8 mouse cellular contexts compared by ENCODE assay signal in the genomic region with DNA sequence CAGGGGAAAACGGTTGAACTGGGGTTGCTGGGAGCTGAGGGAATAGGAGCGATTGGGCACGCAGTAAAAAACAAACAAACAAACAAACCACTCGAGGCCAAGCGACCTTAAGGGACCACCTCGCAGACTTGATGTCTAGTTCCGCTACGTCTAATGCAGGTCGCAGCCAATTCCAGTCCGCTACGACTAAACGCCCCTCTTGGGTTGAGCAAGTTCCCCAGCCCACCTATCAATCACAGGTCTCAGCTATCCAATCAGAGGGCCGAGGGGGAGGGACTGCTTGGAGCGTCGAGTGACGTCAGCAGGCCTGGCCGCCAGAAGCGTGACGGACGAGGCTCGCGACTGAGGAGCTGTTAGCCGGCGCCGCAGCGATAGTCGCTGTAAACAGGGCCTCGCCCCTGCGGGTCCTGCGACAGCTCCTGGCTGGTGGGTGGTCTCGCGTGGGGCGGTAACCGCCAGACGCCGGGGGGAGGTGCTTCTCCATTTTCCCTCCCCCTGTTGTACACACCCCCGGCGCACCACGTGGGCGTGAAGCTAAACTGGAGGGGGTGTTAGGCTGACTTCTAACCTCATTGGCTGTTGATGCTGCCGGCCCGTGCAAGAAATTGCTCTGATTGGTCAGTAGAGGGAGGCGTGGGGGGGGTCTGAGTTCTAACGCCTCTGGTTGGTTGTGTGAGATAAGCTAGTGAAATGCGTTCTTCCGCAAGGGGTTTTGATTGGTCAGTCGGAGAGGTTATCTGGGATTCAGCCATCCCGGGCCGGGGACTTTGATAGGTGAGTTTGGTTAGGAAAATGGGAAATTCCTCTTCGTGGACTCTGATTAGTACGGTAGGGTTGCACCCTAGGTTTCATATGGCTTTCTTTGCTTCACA. TPM values are rescaled to one million over a fixed set of nuclear protein-coding genes. Genes with fewer than 3 reads are reported as not detected.
DNase-seq lines count a peak whose midpoint lies in the region; ATAC-seq and TF ChIP-seq lines count a peak whose summit lies in the region.

A gene (minus strand): TSS at position 205 of the 872 bp plus-strand sequence.

- H3K9ac ChIP-seq in forebrain, embryonic 16.5 days (replicated peaks; ENCODE audit: low read depth, low read length) = peak within 1 kb of the TSS; percentile 70
- H3K9ac ChIP-seq in lung, embryonic 14.5 days = peak within 1 kb of the TSS; percentile 77

- peak; percentile 98 for DNase-seq in G1E (ENCODE audit: low spot score)
- DNase-seq in cerebellum, adult 18-20 months = peak; percentile 96 to 100
- DNase-seq in heart, postnatal 36 days = peak; percentile 96 to 98
- DNase-seq in layer of hippocampus, adult 2 months (ENCODE audit: low spot score in 2 of 2) = peak; percentile 98 to 99
- DNase-seq in lung, embryonic 14.5 days = peak; percentile 99
- DNase-seq in thymus, adult 2 months = peak; percentile 97

- no peaks in the 10 kb centered on the region for H3K9me3 ChIP-seq in G1E (replicated peaks)
- H3K9me3 ChIP-seq in forebrain, embryonic 16.5 days (ENCODE audit: control insufficient read depth, low read length) = no peaks in the 10 kb centered on the region
- H3K9me3 ChIP-seq in lung, embryonic 14.5 days (ENCODE audit: low read depth, low read length) = no peaks in the 10 kb centered on the region

- no peak for TF ChIP-seq CTCF in G1E (IDR thresholded peaks at IDR 0.05; ENCODE audit: low read depth, low read length)
- peak; percentile 34 for TF ChIP-seq CTCF in layer of hippocampus, adult 2 months (conservative IDR thresholded peaks at IDR 0.05)
- 0 out of 2 replicates have a peak, but pooled peaks have one; percentile 21 for TF ChIP-seq CTCF in lung, embryonic 14.5 days (IDR thresholded peaks at IDR 0.05; ENCODE audit: low read depth)
- no peak for TF ChIP-seq CTCF in olfactory bulb, adult 2 months (IDR thresholded peaks at IDR 0.05; ENCODE audit: insufficient read depth, low read depth, low read length)
- TF ChIP-seq CTCF in thymus, adult 2 months (IDR thresholded peaks at IDR 0.05; ENCODE audit: borderline replicate concordance, control insufficient read depth, extremely low read depth, insufficient read depth, low read length, poor library complexity) = no peak

- H3K4me2 ChIP-seq in forebrain, embryonic 16.5 days (ENCODE audit: low read length) = peak within 1 kb of the TSS; percentile 76
- H3K4me2 ChIP-seq in lung, embryonic 14.5 days = peak within 1 kb of the TSS; percentile 81

- peak within 1 kb of the TSS; percentile 99 for H3K27ac ChIP-seq in forebrain, embryonic 16.5 days (ENCODE audit: low read length)
- H3K27ac ChIP-seq in layer of hippocampus, adult 2 months = peak within 1 kb of the TSS; percentile 99
- peak within 1 kb of the TSS; percentile 98 for H3K27ac ChIP-seq in lung, embryonic 14.5 days (ENCODE audit: low read depth)
- peak within 1 kb of the TSS; percentile 99 for H3K27ac ChIP-seq in olfactory bulb, adult 2 months (ENCODE audit: insufficient read depth, low read depth, low read length)
- peak within 1 kb of the TSS; percentile 92 for H3K27ac ChIP-seq in thymus, adult 2 months (ENCODE audit: control insufficient read depth, insufficient read depth, low read length)

- H3K27me3 ChIP-seq in G1E (ENCODE audit: insufficient read depth, low read length) = no peaks in the 10 kb centered on the region
- H3K27me3 ChIP-seq in forebrain, embryonic 16.5 days (replicated peaks; ENCODE audit: control insufficient read depth, insufficient read depth, low read length) = no peaks in the 10 kb centered on the region
- no peaks in the 10 kb centered on the region for H3K27me3 ChIP-seq in lung, embryonic 14.5 days (ENCODE audit: insufficient read depth, low read length)
- H3K27me3 ChIP-seq in thymus, adult 2 months (ENCODE audit: control insufficient read depth, insufficient read depth, low read length) = no peaks in the 10 kb centered on the region

- peak; percentile 81 for ATAC-seq in G1E (ENCODE audit: extremely low read depth, insufficient number of reproducible peaks, low FRiP score, poor library complexity, severe bottlenecking)
- peak; percentile 96 for ATAC-seq in forebrain, embryonic 16.5 days
- ATAC-seq in lung, embryonic 14.5 days (ENCODE audit: insufficient read depth) = peak; percentile 95

- intact Hi-C loops in heart, postnatal 36 days (cut with DNase I) = no loop called here

- peaks cover 50% of the 10 kb centered on the region for H3K4me1 ChIP-seq in G1E (ENCODE audit: insufficient read depth, low read depth, low read length)
- peaks cover 15% of the 10 kb centered on the region for H3K4me1 ChIP-seq in forebrain, embryonic 16.5 days (replicated peaks; ENCODE audit: control insufficient read depth, insufficient read depth, low read length)
- 0 out of 2 replicates have a peak, but pooled peaks cover 5% of the 10 kb centered on the region for H3K4me1 ChIP-seq in lung, embryonic 14.5 days (ENCODE audit: insufficient read depth)
- H3K4me1 ChIP-seq in olfactory bulb, adult 2 months (ENCODE audit: control insufficient read depth, insufficient read depth, low read length) = peaks cover 8% of the 10 kb centered on the region
- H3K4me1 ChIP-seq in thymus, adult 2 months (replicated peaks; ENCODE audit: control insufficient read depth, insufficient read depth, low read length) = peaks cover 8% of the 10 kb centered on the region

- peaks cover 43% of the 10 kb centered on the region for H3K36me3 ChIP-seq in G1E (replicated peaks)
- H3K36me3 ChIP-seq in forebrain, embryonic 16.5 days (ENCODE audit: control insufficient read depth, insufficient read depth) = peaks cover 11% of the 10 kb centered on the region
- peaks cover 23% of the 10 kb centered on the region for H3K36me3 ChIP-seq in lung, embryonic 14.5 days (ENCODE audit: insufficient read depth)
- peaks cover 6% of the 10 kb centered on the region for H3K36me3 ChIP-seq in thymus, adult 2 months (ENCODE audit: control insufficient read depth, insufficient read depth, low read length)

- peak; percentile 46; the same call in 1 of the 2 replicates for TF ChIP-seq POLR2A in olfactory bulb, adult 2 months (IDR thresholded peaks at IDR 0.05; ENCODE audit: insufficient read depth, low read depth, low read length)
- peak; percentile 61 for TF ChIP-seq POLR2A in thymus, adult 2 months (IDR thresholded peaks at IDR 0.05; ENCODE audit: control insufficient read depth, extremely low read depth, insufficient read depth, low read length, poor library complexity)

- WGBS in forebrain, embryonic 16.5 days = under 1% methylated on average over 51 of the region's 51 CpGs
- under 1% methylated on average over 51 of the region's 51 CpGs for WGBS in lung, embryonic 14.5 days
- under 1% methylated on average over 51 of the region's 51 CpGs for WGBS in olfactory bulb, adult 2 months
- under 1% methylated on average over 51 of the region's 51 CpGs for WGBS in thymus, adult 2 months

- peak within 1 kb of the TSS; percentile 84 for H3K4me3 ChIP-seq in G1E (ENCODE audit: low read depth, low read length)
- peak within 1 kb of the TSS; percentile 77 for H3K4me3 ChIP-seq in forebrain, embryonic 16.5 days (replicated peaks; ENCODE audit: low read length)
- peak within 1 kb of the TSS; percentile 88 for H3K4me3 ChIP-seq in layer of hippocampus, adult 2 months
- peak within 1 kb of the TSS; percentile 73 for H3K4me3 ChIP-seq in lung, embryonic 14.5 days (ENCODE audit: low read depth, low read length)
- peak within 1 kb of the TSS; percentile 76 for H3K4me3 ChIP-seq in olfactory bulb, adult 2 months (ENCODE audit: insufficient read depth, low read depth, low read length)
- H3K4me3 ChIP-seq in thymus, adult 2 months (ENCODE audit: control insufficient read depth, insufficient read depth, low read length) = peak within 1 kb of the TSS; percentile 79

RNA-seq across cellular contexts. Expression of the gene that starts here (rescaled TPM):
- total RNA-seq in G1E (2014; fragmentation: Nextera tagmentation) = 43.1 TPM in 1 of 2 replicates, not detected in the other
- 0.46 and 0.87 TPM in 2 replicates for total RNA-seq in G1E (2017)
- polyA plus RNA-seq in G1E (2012) = 0.17 TPM in 1 of 2 replicates, not detected in the other
- 0.63 and 2.3 TPM in 2 replicates for polyA plus RNA-seq in forebrain, embryonic 16.5 days (2015; fragmentation: Nextera tagmentation; extraction: Ambion mirVana)
- not detected for total RNA-seq in heart, postnatal 36 days (2021)
- total RNA-seq in layer of hippocampus, adult 2 months (2021) = under 1 TPM in 1 of 2 experiments, not detected in 1; 0.92 TPM
- polyA plus RNA-seq in lung, embryonic 14.5 days (2014; fragmentation: Nextera tagmentation; extraction: Ambion mirVana) = 1.2 and 1.6 TPM in 2 replicates
- polyA plus RNA-seq in olfactory bulb, adult 2 months (2012; ENCODE audit: insufficient read depth, insufficient read length, low replicate concordance, missing spikeins) = not detected in 2 replicates
- polyA plus RNA-seq in thymus, adult 2 months (2012; rRNA removed) = 8.2 and 8.3 TPM in 2 replicates

Comparison
In these comparisons a context has a peak if more than half of its experiments do, and no peak if none do; other contexts are left out.
1. Peak in every context shown above with its lines: DNase-seq, ATAC-seq, H3K4me3 ChIP-seq and H3K27ac ChIP-seq.
2. Peak in DNase-seq in heart, postnatal 36 days; RNA of the gene not detected or under 1 TPM.
3. Peak in DNase-seq, H3K4me3 ChIP-seq and H3K27ac ChIP-seq in layer of hippocampus, adult 2 months; RNA of the gene not detected or under 1 TPM.
4. CTCF ChIP-seq: peak in layer of hippocampus, adult 2 months (single experiment) and lung, embryonic 14.5 days (single experiment); none in G1E (single experiment), olfactory bulb, adult 2 months (single experiment) and thymus, adult 2 months (single experiment).